Mouse (Mus musculus): ENCODE measurements around the gene Vrtn.

- no peak for TF ChIP-seq CTCF (IDR thresholded peaks at IDR 0.05; ENCODE audit: low read depth, low read length)
- no peak for TF ChIP-seq POLR2A (IDR thresholded peaks at IDR 0.05; ENCODE audit: borderline replicate concordance, low read depth, low read length)
These were observed 57.7 kb downstream of the Vrtn start, which contains the start of gene Syndig1l for GRCm38 (mm10) chr12:84698319-84699081.

All from bone marrow macrophage, adult 2 months (primary cell).